In the genomic region with DNA sequence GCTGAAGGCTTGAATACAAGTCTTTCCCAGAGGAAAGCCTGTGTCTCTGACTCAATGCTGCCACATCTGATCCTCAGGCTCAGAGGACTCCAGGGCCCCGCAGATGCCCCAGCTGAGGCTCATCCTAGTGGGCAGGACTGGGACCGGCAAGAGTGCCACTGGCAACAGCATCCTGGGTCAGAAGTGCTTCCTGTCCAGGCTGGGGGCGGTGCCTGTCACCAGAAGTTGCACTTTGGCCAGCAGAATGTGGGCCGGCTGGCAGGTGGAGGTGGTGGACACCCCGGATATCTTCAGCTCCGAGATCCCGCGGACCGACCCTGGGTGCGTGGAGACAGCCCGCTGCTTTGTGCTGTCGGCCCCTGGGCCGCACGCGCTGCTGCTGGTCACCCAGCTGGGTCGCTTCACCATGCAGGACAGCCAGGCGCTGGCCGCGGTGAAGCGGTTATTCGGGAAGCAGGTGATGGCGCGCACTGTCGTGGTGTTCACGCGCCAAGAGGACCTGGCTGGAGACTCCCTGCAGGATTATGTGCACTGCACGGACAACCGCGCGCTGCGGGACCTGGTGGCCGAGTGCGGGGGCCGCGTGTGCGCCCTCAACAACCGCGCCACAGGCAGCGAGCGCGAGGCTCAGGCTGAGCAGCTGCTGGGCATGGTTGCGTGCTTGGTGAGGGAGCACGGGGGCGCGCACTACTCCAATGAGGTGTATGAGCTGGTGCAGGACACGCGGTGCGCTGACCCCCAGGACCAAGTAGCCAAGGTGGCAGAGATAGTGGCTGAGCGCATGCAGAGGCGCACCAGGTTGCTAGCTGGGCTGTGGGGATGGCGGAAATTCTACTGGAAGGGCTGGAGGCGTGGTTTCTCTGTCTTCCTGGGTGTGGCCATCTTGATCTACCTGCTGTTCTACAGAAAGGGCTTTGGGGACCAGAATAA, we compare ENCODE assay signal across 10 mouse cellular contexts. TPM values are rescaled to one million over a fixed set of nuclear protein-coding genes. Genes with fewer than 3 reads are reported as not detected.
DNase-seq lines count a peak whose midpoint lies in the region; ATAC-seq and TF ChIP-seq lines count a peak whose summit lies in the region.
"Had no signal": no experiment of that assay in that cellular context is flagged by ENCODE, and none has a peak within 500 bp of the region (broad histone marks: within the 10 kb centered on the region; RNA-seq: fewer than 3 reads in every experiment).

No protein-coding gene starts in this region.

- peak overlapping the region; percentile 88 for H3K4me2 ChIP-seq in heart, embryonic 12.5 days
- H3K4me2 ChIP-seq in forebrain, embryonic 16.5 days (ENCODE audit: low read length), result peak overlapping the region; percentile 63
- H3K4me2 ChIP-seq in kidney, postnatal 0 days (ENCODE audit: low read length), result peak overlapping the region; percentile 87
- peak overlapping the region; percentile 59 for H3K4me2 ChIP-seq in midbrain, embryonic 11.5 days

- H3K4me3 ChIP-seq in heart, embryonic 12.5 days, result peak overlapping the region; percentile 49
- peak overlapping the region; percentile 45 for H3K4me3 ChIP-seq in forebrain, embryonic 16.5 days (replicated peaks; ENCODE audit: low read length)
- peak overlapping the region; percentile 40 for H3K4me3 ChIP-seq in kidney, postnatal 0 days (replicated peaks; ENCODE audit: low read depth, low read length)
- peak overlapping the region; percentile 32 for H3K4me3 ChIP-seq in midbrain, embryonic 11.5 days (ENCODE audit: low read depth, low read length)

- no peaks in the 10 kb centered on the region for H3K9me3 ChIP-seq in heart, embryonic 12.5 days (replicated peaks)
- H3K9me3 ChIP-seq in forebrain, embryonic 16.5 days (ENCODE audit: control insufficient read depth, low read length), result no peaks in the 10 kb centered on the region
- no peaks in the 10 kb centered on the region for H3K9me3 ChIP-seq in kidney, postnatal 0 days (replicated peaks; ENCODE audit: low read length)
- H3K9me3 ChIP-seq in midbrain, embryonic 11.5 days (ENCODE audit: control insufficient read depth, low read length), result no peaks in the 10 kb centered on the region

- intact Hi-C loops in heart, postnatal 36 days (cut with DNase I), result no loop called here

- 14% methylated on average over 52 of the region's 52 CpGs for WGBS in heart, embryonic 12.5 days
- 2% methylated on average over 52 of the region's 52 CpGs for WGBS in forebrain, embryonic 16.5 days
- whole genome bisulfite sequencing in kidney, postnatal 0 days, result 5% methylated on average over 52 of the region's 52 CpGs
- 2% methylated on average over 52 of the region's 52 CpGs for WGBS in midbrain, embryonic 11.5 days

- no peak overlapping the region for H3K27ac ChIP-seq in heart, embryonic 12.5 days (ENCODE audit: poor library complexity, severe bottlenecking)
- H3K27ac ChIP-seq in forebrain, embryonic 16.5 days (ENCODE audit: low read length), result no peak overlapping the region
- H3K27ac ChIP-seq in kidney, postnatal 0 days, result peak overlapping the region; percentile 79
- no peak overlapping the region for H3K27ac ChIP-seq in midbrain, embryonic 11.5 days (ENCODE audit: low read depth, low read length)

- H3K36me3 ChIP-seq in heart, embryonic 12.5 days, result no peaks in the 10 kb centered on the region
- H3K36me3 ChIP-seq in forebrain, embryonic 16.5 days (ENCODE audit: control insufficient read depth, insufficient read depth), result no peaks in the 10 kb centered on the region
- H3K36me3 ChIP-seq in kidney, postnatal 0 days (ENCODE audit: insufficient read depth, low read length), result no peaks in the 10 kb centered on the region
- H3K36me3 ChIP-seq in midbrain, embryonic 11.5 days (ENCODE audit: control insufficient read depth, insufficient read depth, low read length), result no peaks in the 10 kb centered on the region

- peaks cover 28% of the 10 kb centered on the region for H3K4me1 ChIP-seq in heart, embryonic 12.5 days (replicated peaks)
- H3K4me1 ChIP-seq in forebrain, embryonic 16.5 days (replicated peaks; ENCODE audit: control insufficient read depth, insufficient read depth, low read length), result 0 out of 2 replicates have a peak, but pooled peaks cover 4% of the 10 kb centered on the region
- peaks cover 4% of the 10 kb centered on the region; the same call in 1 of the 2 replicates for H3K4me1 ChIP-seq in kidney, postnatal 0 days (replicated peaks; ENCODE audit: insufficient read depth, low read length)
- H3K4me1 ChIP-seq in midbrain, embryonic 11.5 days (ENCODE audit: control insufficient read depth, insufficient read depth, low read length), result no peaks in the 10 kb centered on the region

- peaks cover 44% of the 10 kb centered on the region for H3K27me3 ChIP-seq in heart, embryonic 12.5 days (replicated peaks)
- peaks cover 19% of the 10 kb centered on the region for H3K27me3 ChIP-seq in forebrain, embryonic 16.5 days (replicated peaks; ENCODE audit: control insufficient read depth, insufficient read depth, low read length)
- H3K27me3 ChIP-seq in kidney, postnatal 0 days (ENCODE audit: insufficient read depth, low read length), result no peaks in the 10 kb centered on the region
- H3K27me3 ChIP-seq in midbrain, embryonic 11.5 days (ENCODE audit: control insufficient read depth, insufficient read depth, low read length), result peaks cover 13% of the 10 kb centered on the region

- no peak for DNase-seq in heart, postnatal 36 days
- peak; percentile 48 for DNase-seq in adrenal gland, postnatal 14 days
- DNase-seq in kidney, postnatal 0 days (ENCODE audit: low spot score), result peak; percentile 24
- DNase-seq in midbrain, embryonic 11.5 days (ENCODE audit: low spot score, missing footprints), result peak; percentile 92

- H3K9ac ChIP-seq in heart, embryonic 12.5 days, result peak overlapping the region; percentile 50; the same call in 1 of the 2 replicates
- H3K9ac ChIP-seq in forebrain, embryonic 16.5 days (replicated peaks; ENCODE audit: low read depth, low read length), result peak overlapping the region; percentile 62
- peak overlapping the region; percentile 46 for H3K9ac ChIP-seq in kidney, postnatal 0 days (ENCODE audit: low read depth, low read length)
- no peak overlapping the region for H3K9ac ChIP-seq in midbrain, embryonic 11.5 days (ENCODE audit: low read length)

- ATAC-seq in heart, embryonic 12.5 days (ENCODE audit: insufficient number of reproducible peaks, low FRiP score), result no peak
- ATAC-seq in forebrain, embryonic 16.5 days, result peak; percentile 72
- peak; percentile 84 for ATAC-seq in kidney, postnatal 0 days (replicated peaks; ENCODE audit: low FRiP score, low read depth)
- ATAC-seq in midbrain, embryonic 11.5 days (ENCODE audit: low FRiP score), result peak; percentile 46; the same call in 1 of the 2 replicates
- ATAC-seq in megakaryocyte-erythroid progenitor cell, adult 5-6 weeks (replicated peaks; ENCODE audit: low FRiP score, low TSS enrichment, poor library complexity, severe bottlenecking), result no peak
- no peak for ATAC-seq in monocyte, adult 5-6 weeks (replicated peaks; ENCODE audit: insufficient number of reproducible peaks, low FRiP score, low TSS enrichment, poor library complexity, severe bottlenecking)
- ATAC-seq: Patski had no signal

- TF ChIP-seq CTCF in kidney, postnatal 0 days (IDR thresholded peaks at IDR 0.05; ENCODE audit: low read depth), result no peak

RNA-seq across cellular contexts. Expression of a gene that starts 3.3 kb away (rescaled TPM):
- 5.3 and 6.9 TPM in 2 replicates for polyA plus RNA-seq in heart, embryonic 12.5 days (2016; fragmentation: Nextera tagmentation; extraction: Ambion mirVana)
- total RNA-seq in heart, postnatal 36 days (2021), result 1 to 10 TPM; 6.0 to 6.6 TPM
- total RNA-seq in adrenal gland, postnatal 14 days (2021), result 11.0 and 23.6 TPM in 2 replicates
- 0.77 and 1.4 TPM in 2 replicates for polyA plus RNA-seq in forebrain, embryonic 16.5 days (2015; fragmentation: Nextera tagmentation; extraction: Ambion mirVana)
- 26.4 and 32.2 TPM in 2 replicates for polyA plus RNA-seq in kidney, postnatal 0 days (2015; fragmentation: Nextera tagmentation; extraction: Ambion mirVana)
- polyA plus RNA-seq in midbrain, embryonic 11.5 days (2014; fragmentation: Nextera tagmentation; extraction: Ambion mirVana), result 0.62 and 0.83 TPM in 2 replicates
- 6.1 and 11.7 TPM in 2 replicates for total RNA-seq in megakaryocyte-erythroid progenitor cell, adult 5-6 weeks (2014; fragmentation: Nextera tagmentation)
- 1.5 and 5.8 TPM in 2 replicates for total RNA-seq in megakaryocyte-erythroid progenitor cell, adult 5-6 weeks (2017)
- 91.7 to 178 TPM (median 113 TPM) in 3 replicates for total RNA-seq in monocyte, adult 5-6 weeks (2017)
- polyA plus RNA-seq: Patski had no signal

RNA-seq across cellular contexts. Expression of a gene that starts 3.8 kb away (rescaled TPM):
- 20.0 and 21.3 TPM in 2 replicates for polyA plus RNA-seq in heart, embryonic 12.5 days (2016; fragmentation: Nextera tagmentation; extraction: Ambion mirVana)
- 10 to 100 TPM in 1 of 2 experiments, 1 to 10 TPM in 1; 8.1 to 11.8 TPM for total RNA-seq in heart, postnatal 36 days (2021)
- total RNA-seq in adrenal gland, postnatal 14 days (2021), result 15.4 and 36.5 TPM in 2 replicates
- 4.0 and 5.5 TPM in 2 replicates for polyA plus RNA-seq in forebrain, embryonic 16.5 days (2015; fragmentation: Nextera tagmentation; extraction: Ambion mirVana)
- 26.8 and 29.7 TPM in 2 replicates for polyA plus RNA-seq in kidney, postnatal 0 days (2015; fragmentation: Nextera tagmentation; extraction: Ambion mirVana)
- polyA plus RNA-seq in midbrain, embryonic 11.5 days (2014; fragmentation: Nextera tagmentation; extraction: Ambion mirVana), result 4.7 TPM in 2 replicates
- total RNA-seq in megakaryocyte-erythroid progenitor cell, adult 5-6 weeks (2014; fragmentation: Nextera tagmentation), result 4.8 and 20.1 TPM in 2 replicates
- 10.8 and 12.9 TPM in 2 replicates for total RNA-seq in megakaryocyte-erythroid progenitor cell, adult 5-6 weeks (2017)
- 99.2 to 313 TPM (median 123 TPM) in 3 replicates for total RNA-seq in monocyte, adult 5-6 weeks (2017)

RNA-seq across cellular contexts. Expression of a gene that starts 24.3 kb away (rescaled TPM):
- polyA plus RNA-seq in heart, embryonic 12.5 days (2016; fragmentation: Nextera tagmentation; extraction: Ambion mirVana), result not detected in 2 replicates
- total RNA-seq in heart, postnatal 36 days (2021), result under 1 TPM in 1 of 2 experiments, not detected in 1; 0.22 TPM
- 0.63 and 3.8 TPM in 2 replicates for total RNA-seq in adrenal gland, postnatal 14 days (2021)
- not detected in 2 replicates for polyA plus RNA-seq in forebrain, embryonic 16.5 days (2015; fragmentation: Nextera tagmentation; extraction: Ambion mirVana)
- 0.10 and 0.14 TPM in 2 replicates for polyA plus RNA-seq in kidney, postnatal 0 days (2015; fragmentation: Nextera tagmentation; extraction: Ambion mirVana)
- not detected in 2 replicates for polyA plus RNA-seq in midbrain, embryonic 11.5 days (2014; fragmentation: Nextera tagmentation; extraction: Ambion mirVana)
- total RNA-seq in megakaryocyte-erythroid progenitor cell, adult 5-6 weeks (2014; fragmentation: Nextera tagmentation), result 1.4 and 4.8 TPM in 2 replicates
- 2.1 and 4.6 TPM in 2 replicates for total RNA-seq in megakaryocyte-erythroid progenitor cell, adult 5-6 weeks (2017)
- 67.2 to 199 TPM (median 74.1 TPM) in 3 replicates for total RNA-seq in monocyte, adult 5-6 weeks (2017)
- total RNA-seq: left cerebral cortex, postnatal 10 days had no signal
- polyA plus RNA-seq: Patski had no signal

RNA-seq across cellular contexts. Expression of a gene that starts 24.3 kb away (rescaled TPM):
- 2.4 and 3.6 TPM in 2 replicates for polyA plus RNA-seq in heart, embryonic 12.5 days (2016; fragmentation: Nextera tagmentation; extraction: Ambion mirVana)
- 1 to 10 TPM; 3.1 to 4.7 TPM for total RNA-seq in heart, postnatal 36 days (2021)
- 4.9 and 12.6 TPM in 2 replicates for total RNA-seq in adrenal gland, postnatal 14 days (2021)
- polyA plus RNA-seq in forebrain, embryonic 16.5 days (2015; fragmentation: Nextera tagmentation; extraction: Ambion mirVana), result 1.1 TPM in 1 of 2 replicates, not detected in the other
- 2.7 and 3.2 TPM in 2 replicates for polyA plus RNA-seq in kidney, postnatal 0 days (2015; fragmentation: Nextera tagmentation; extraction: Ambion mirVana)
- 0.75 and 1.3 TPM in 2 replicates for polyA plus RNA-seq in midbrain, embryonic 11.5 days (2014; fragmentation: Nextera tagmentation; extraction: Ambion mirVana)
- total RNA-seq in megakaryocyte-erythroid progenitor cell, adult 5-6 weeks (2014; fragmentation: Nextera tagmentation), result 2.9 TPM in 1 of 2 replicates, not detected in the other
- 96.6 TPM in 1 of 2 replicates, not detected in the other for total RNA-seq in megakaryocyte-erythroid progenitor cell, adult 5-6 weeks (2017)
- 17.6 to 57.0 TPM (median 34.4 TPM) in 3 replicates for total RNA-seq in monocyte, adult 5-6 weeks (2017)
- total RNA-seq: left cerebral cortex, postnatal 10 days had no signal
- polyA plus RNA-seq: Patski had no signal

RNA-seq across cellular contexts. Expression of a gene that starts 28.0 kb away (rescaled TPM):
- not detected in 2 replicates for polyA plus RNA-seq in heart, embryonic 12.5 days (2016; fragmentation: Nextera tagmentation; extraction: Ambion mirVana)
- total RNA-seq in heart, postnatal 36 days (2021), result under 1 TPM; 0.51 to 0.53 TPM
- total RNA-seq in adrenal gland, postnatal 14 days (2021), result 1.8 and 19.3 TPM in 2 replicates
- polyA plus RNA-seq in forebrain, embryonic 16.5 days (2015; fragmentation: Nextera tagmentation; extraction: Ambion mirVana), result not detected in 2 replicates
- polyA plus RNA-seq in kidney, postnatal 0 days (2015; fragmentation: Nextera tagmentation; extraction: Ambion mirVana), result 0.13 and 0.17 TPM in 2 replicates
- polyA plus RNA-seq in midbrain, embryonic 11.5 days (2014; fragmentation: Nextera tagmentation; extraction: Ambion mirVana), result not detected in 2 replicates
- 6.4 and 19.7 TPM in 2 replicates for total RNA-seq in megakaryocyte-erythroid progenitor cell, adult 5-6 weeks (2014; fragmentation: Nextera tagmentation)
- 0.88 and 6.2 TPM in 2 replicates for total RNA-seq in megakaryocyte-erythroid progenitor cell, adult 5-6 weeks (2017)
- 92.2 to 334 TPM (median 99.5 TPM) in 3 replicates for total RNA-seq in monocyte, adult 5-6 weeks (2017)
- total RNA-seq: left cerebral cortex, postnatal 10 days had no signal
- polyA plus RNA-seq: Patski had no signal

Comparison
In these comparisons a context has a peak if more than half of its experiments do, and no peak if none do; other contexts are left out.
1. ATAC-seq: peak in forebrain, embryonic 16.5 days (single experiment), kidney, postnatal 0 days (single experiment) and midbrain, embryonic 11.5 days (single experiment); none in heart, embryonic 12.5 days (single experiment), megakaryocyte-erythroid progenitor cell, adult 5-6 weeks (single experiment) and monocyte, adult 5-6 weeks (single experiment).
2. DNase-seq: peak in adrenal gland, postnatal 14 days (single experiment), kidney, postnatal 0 days (single experiment) and midbrain, embryonic 11.5 days (single experiment); none in heart, postnatal 36 days (0 of 2).
3. RNA of a gene that starts 24.3 kb away (total RNA-seq): 67.2 to 199 TPM in monocyte, adult 5-6 weeks; 1.4 to 4.8 TPM in megakaryocyte-erythroid progenitor cell, adult 5-6 weeks, 0.63 to 3.8 TPM in adrenal gland, postnatal 14 days and 0.22 TPM in heart, postnatal 36 days; every median in the first group is over 10 times any median in the second.
4. Peak in every context shown above with its lines, with median percentiles within 50 percentile points of each other: H3K4me2 ChIP-seq and H3K4me3 ChIP-seq.